Mouse (Mus musculus): Measurements from ENCODE around the gene Gsg1l.

GRCm38 (mm10) chr7:126019321-126019720, 62.9 kb downstream of the Gsg1l start:
- TF ChIP-seq GATA1 (IDR thresholded peaks at IDR 0.05; ENCODE audit: low read length) (no peak), TAL1 (IDR thresholded peaks at IDR 0.05; ENCODE audit: low read length) (no peak)

Data from erythroblast, embryonic 14.5 days (primary cell).